Mouse (Mus musculus): Measurements from ENCODE around the gene Gja3.
"Not testable (repeated sequence)": the region's sequence is repeated elsewhere in the genome, so short reads cannot be mapped to it uniquely, and the experiment has no call there.

Gja3 gene

GRCm38 (mm10) chr14:57032850-57033249 is 25.1 kb downstream of the Gja3 start:
- no peak for DNase-seq

- DNase-seq, result no peak
These were observed 39.5 kb downstream of the Gja3 start for GRCm38 (mm10) chr14:57018436-57018835.

GRCm38 (mm10) chr14:57016806-57017205 is 41.1 kb downstream of the Gja3 start:
- DNase-seq, result not testable (repeated sequence)

DNA sequence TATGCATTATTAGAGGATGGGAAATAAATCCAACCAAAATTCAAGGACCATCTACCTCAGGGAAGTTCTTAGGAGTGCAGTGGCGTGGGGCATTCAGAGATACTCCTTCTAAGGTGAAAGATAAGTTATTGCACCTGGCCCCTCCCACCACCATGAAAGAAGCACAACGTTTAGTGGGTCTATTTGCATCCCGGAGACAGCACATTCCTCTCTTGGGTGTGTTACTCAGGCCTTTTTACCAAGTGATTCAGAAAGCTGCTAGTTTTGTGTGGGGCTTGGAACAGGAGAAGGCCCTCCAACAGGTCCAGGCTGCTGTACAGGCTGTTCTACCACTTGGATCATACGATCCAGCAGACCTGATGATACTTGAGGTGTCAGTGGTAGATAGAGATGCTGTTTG is 69.3 kb downstream of the Gja3 start:
- no peak for DNase-seq
